Mouse (Mus musculus) stomach, embryonic 15.5 days (tissue): Measurements from ENCODE around the gene Vasp. TPM values are rescaled to one million over a fixed set of nuclear protein-coding genes. Genes with fewer than 3 reads are reported as not detected.

Experiments
- ATAC-seq: fragments of 200-750 bp; cut with Nextera tagmentation; 2 replicates; pipeline ENCODE4 v1.8.0; 2017; ENCODE audit warnings: low read depth, moderate number of reproducible peaks, moderate TSS enrichment; ENCODE audit not compliant: insufficient read depth, low FRiP score
- H3K27ac ChIP-seq: fragments of 300-500 bp; sonication (generic); 2 replicates; pipeline ENCODE4 v1.5.1; 2015; ENCODE audit warnings: mild to moderate bottlenecking, inconsistent platforms
- H3K27me3 ChIP-seq: fragments of 300-500 bp; sonication (generic); replicated peaks from 2 replicates; pipeline ENCODE4 v1.6.1; 2015; ENCODE audit warnings: inconsistent platforms
- H3K36me3 ChIP-seq: fragments of 300-500 bp; sonication (generic); 2 replicates; pipeline ENCODE4 v1.6.1; 2015; ENCODE audit warnings: inconsistent platforms
- H3K4me1 ChIP-seq: fragments of 300-500 bp; sonication (generic); 2 replicates; pipeline ENCODE4 v1.6.1; 2015; ENCODE audit warnings: inconsistent platforms
- H3K4me2 ChIP-seq: fragments of 300-500 bp; sonication (generic); 2 replicates; pipeline ENCODE4 v1.6.1; 2015; ENCODE audit warnings: mild to moderate bottlenecking, inconsistent platforms
- H3K4me3 ChIP-seq: fragments of 300-500 bp; sonication (generic); replicated peaks from 2 replicates; pipeline ENCODE4 v1.5.1; 2015; ENCODE audit warnings: inconsistent platforms
- H3K9ac ChIP-seq: fragments of 300-500 bp; sonication (generic); 2 replicates; pipeline ENCODE4 v1.6.1; 2015; ENCODE audit warnings: inconsistent platforms
- H3K9me3 ChIP-seq: fragments of 300-500 bp; sonication (generic); 2 replicates; pipeline ENCODE4 v1.6.1; 2016; ENCODE audit warnings: inconsistent platforms
- WGBS: fragments of 180-500 bp; shearing (Covaris S2); methylation state at CpG from one replicate; pipeline ENCODE4 v1.1.7; 2015; 5-methylcytosine and 5-hydroxymethylcytosine counted together
- polyA plus RNA-seq: library from polyadenylated mRNA; unstranded; fragments of >200 nt; fragmentation: Nextera tagmentation; extraction: Ambion mirVana; gene quantifications from 2 replicates; pipeline ENCODE4 v1.2.1, GENCODE M21; 2015

The Vasp gene
- polyA plus RNA-seq, 1 experiment from 2014 or later: 106 TPM

- no peaks in the 10 kb centered on the region for H3K27me3 ChIP-seq
- 66% methylated on average over 7 of the region's 7 CpGs for WGBS
- H3K4me3 ChIP-seq: no peak overlapping the region
- peaks cover 4% of the 10 kb centered on the region; the same call in 1 of the 2 replicates for H3K4me1 ChIP-seq
- no peaks in the 10 kb centered on the region for H3K9me3 ChIP-seq
- no peaks in the 10 kb centered on the region for H3K36me3 ChIP-seq
- no peak for ATAC-seq
- H3K4me2 ChIP-seq: no peak overlapping the region
- H3K9ac ChIP-seq: no peak overlapping the region
- H3K27ac ChIP-seq: no peak overlapping the region
Measured at GRCm38 (mm10) chr7:19214369-19214768, 57.2 kb downstream of the Vasp start.

GRCm38 (mm10) chr7:19213385-19213784, 58.2 kb downstream of the Vasp start:
- H3K9me3 ChIP-seq: no peaks in the 10 kb centered on the region
- no peak overlapping the region for H3K4me3 ChIP-seq
- H3K27me3 ChIP-seq: no peaks in the 10 kb centered on the region
- no peaks in the 10 kb centered on the region for H3K36me3 ChIP-seq
- H3K9ac ChIP-seq: no peak overlapping the region
- peaks cover 4% of the 10 kb centered on the region; the same call in 1 of the 2 replicates for H3K4me1 ChIP-seq
- no peak for ATAC-seq
- no peak overlapping the region for H3K4me2 ChIP-seq
- no peak overlapping the region for H3K27ac ChIP-seq
- WGBS: 62% methylated on average over 2 of the region's 2 CpGs

GRCm38 (mm10) chr7:19211996-19212755, 59.4 kb downstream of the Vasp start, which contains the start of gene Gpr4:
TSS of gene Gpr4 (plus strand) at chr7:19212538.
- H3K36me3 ChIP-seq: no peaks in the 10 kb centered on the region
- peak; percentile 54; the same call in 1 of the 2 replicates for ATAC-seq
- peak within 1 kb of the TSS; percentile 49 for H3K4me3 ChIP-seq
- no peaks in the 10 kb centered on the region for H3K9me3 ChIP-seq
- peaks cover 4% of the 10 kb centered on the region; the same call in 1 of the 2 replicates for H3K4me1 ChIP-seq
- H3K9ac ChIP-seq: no peak within 1 kb of the TSS
- peak within 1 kb of the TSS; percentile 90 for H3K4me2 ChIP-seq
- H3K27ac ChIP-seq: no peak within 1 kb of the TSS
- 2% methylated on average over 29 of the region's 30 CpGs for WGBS
- no peaks in the 10 kb centered on the region for H3K27me3 ChIP-seq

- Histone ChIP-seq H3K27ac (no peak overlapping the region), H3K27me3 (no peaks in the 10 kb centered on the region), H3K9me3 (no peaks in the 10 kb centered on the region), H3K9ac (no peak overlapping the region), H3K36me3 (no peaks in the 10 kb centered on the region), H3K4me3 (no peak overlapping the region), H3K4me1 (peaks cover 4% of the 10 kb centered on the region; the same call in 1 of the 2 replicates), H3K4me2 (no peak overlapping the region)
- no peak for ATAC-seq
- 67% methylated on average over 5 of the region's 5 CpGs for WGBS
Measured at GRCm38 (mm10) chr7:19211041-19211675, 60.5 kb downstream of the Vasp start.

GRCm38 (mm10) chr7:19210010-19210409, 61.6 kb downstream of the Vasp start:
- Histone ChIP-seq H3K4me2 (no peak overlapping the region), H3K9me3 (no peaks in the 10 kb centered on the region), H3K27me3 (no peaks in the 10 kb centered on the region), H3K4me1 (peaks cover 4% of the 10 kb centered on the region; the same call in 1 of the 2 replicates), H3K27ac (no peak overlapping the region), H3K9ac (no peak overlapping the region), H3K4me3 (no peak overlapping the region), H3K36me3 (0 out of 2 replicates have a peak, but pooled peaks cover 3% of the 10 kb centered on the region)
- 88% methylated on average over 5 of the region's 5 CpGs for WGBS
- ATAC-seq: no peak

GRCm38 (mm10) chr7:19209494-19209893, 62.1 kb downstream of the Vasp start:
- 0 out of 2 replicates have a peak, but pooled peaks cover 3% of the 10 kb centered on the region for H3K36me3 ChIP-seq
- no peak for ATAC-seq
- WGBS: 77% methylated on average over 4 of the region's 4 CpGs
- no peaks in the 10 kb centered on the region for H3K27me3 ChIP-seq
- H3K4me1 ChIP-seq: peaks cover 4% of the 10 kb centered on the region; the same call in 1 of the 2 replicates
- H3K4me2 ChIP-seq: no peak overlapping the region
- H3K9ac ChIP-seq: no peak overlapping the region
- no peak overlapping the region for H3K4me3 ChIP-seq
- no peaks in the 10 kb centered on the region for H3K9me3 ChIP-seq
- no peak overlapping the region for H3K27ac ChIP-seq

GRCm38 (mm10) chr7:19208944-19209472, 62.6 kb downstream of the Vasp start:
- Histone ChIP-seq H3K4me1 (peaks cover 4% of the 10 kb centered on the region; the same call in 1 of the 2 replicates), H3K4me2 (no peak overlapping the region), H3K27ac (no peak overlapping the region), H3K4me3 (no peak overlapping the region), H3K36me3 (0 out of 2 replicates have a peak, but pooled peaks cover 5% of the 10 kb centered on the region), H3K9ac (no peak overlapping the region), H3K9me3 (no peaks in the 10 kb centered on the region), H3K27me3 (no peaks in the 10 kb centered on the region)
- 46% methylated on average over 7 of the region's 7 CpGs for WGBS
- ATAC-seq: no peak

GRCm38 (mm10) chr7:19208201-19208910, 63.3 kb downstream of the Vasp start:
- Histone ChIP-seq H3K9ac (no peak overlapping the region), H3K4me3 (no peak overlapping the region), H3K27me3 (no peaks in the 10 kb centered on the region), H3K27ac (no peak overlapping the region), H3K36me3 (0 out of 2 replicates have a peak, but pooled peaks cover 8% of the 10 kb centered on the region), H3K4me1 (peaks cover 4% of the 10 kb centered on the region; the same call in 1 of the 2 replicates), H3K4me2 (no peak overlapping the region), H3K9me3 (no peaks in the 10 kb centered on the region)
- 82% methylated on average over 13 of the region's 13 CpGs for WGBS
- ATAC-seq: no peak

Other genes with a start within 250 kb of the Vasp start
- 30.2 and 32.7 TPM in 2 replicates for gene Foxa3, start 248.3 kb downstream of the Vasp start, polyA plus RNA-seq
- gene Sympk, start 247.4 kb downstream of the Vasp start, polyA plus RNA-seq: 28.1 and 32.3 TPM in 2 replicates
- gene Rsph6a, start 217.1 kb downstream of the Vasp start, polyA plus RNA-seq: not detected in 2 replicates
- 13.7 and 15.1 TPM in 2 replicates for gene Dmwd, start 195.6 kb downstream of the Vasp start, polyA plus RNA-seq
- 73.9 and 77.2 TPM in 2 replicates for gene Dmpk, start 188.0 kb downstream of the Vasp start, polyA plus RNA-seq
- gene Six5, start 177.2 kb downstream of the Vasp start, polyA plus RNA-seq: 10.8 and 12.1 TPM in 2 replicates
- 2.8 and 3.2 TPM in 2 replicates for gene Gm4969, start 153.4 kb downstream of the Vasp start, polyA plus RNA-seq
- gene Fbxo46, start 152.0 kb downstream of the Vasp start, polyA plus RNA-seq: 11.6 and 12.8 TPM in 2 replicates
- gene Qpctl, start 122.5 kb downstream of the Vasp start, polyA plus RNA-seq: 13.5 and 14.7 TPM in 2 replicates
- 131 and 141 TPM in 2 replicates for gene Snrpd2, start 122.1 kb downstream of the Vasp start, polyA plus RNA-seq
- 2.3 and 2.9 TPM in 2 replicates for gene Gipr, start 105.7 kb downstream of the Vasp start, polyA plus RNA-seq
- 10.6 and 10.7 TPM in 2 replicates for gene Eml2, start 95.4 kb downstream of the Vasp start, polyA plus RNA-seq
- 1.5 and 1.6 TPM in 2 replicates for gene Gpr4, start 59.3 kb downstream of the Vasp start, polyA plus RNA-seq
- 32.3 and 34.5 TPM in 2 replicates for gene Opa3, start 43.5 kb downstream of the Vasp start, polyA plus RNA-seq
- 0.21 and 0.33 TPM in 2 replicates for gene Ppm1n, start 8.2 kb upstream of the Vasp start, polyA plus RNA-seq
- 10.6 and 13.9 TPM in 2 replicates for gene Rtn2, start 10.8 kb upstream of the Vasp start, polyA plus RNA-seq
- 0.12 and 0.17 TPM in 2 replicates for gene Fosb, start 38.2 kb upstream of the Vasp start, polyA plus RNA-seq
- 63.7 and 66.5 TPM in 2 replicates for gene Ercc1, start 73.0 kb upstream of the Vasp start, polyA plus RNA-seq
- 24.9 and 26.1 TPM in 2 replicates for gene Cd3eap, start 87.7 kb upstream of the Vasp start, polyA plus RNA-seq
- gene Ppp1r13l, start 87.9 kb upstream of the Vasp start, polyA plus RNA-seq: 7.8 and 8.9 TPM in 2 replicates
- gene Ercc2, start 110.2 kb upstream of the Vasp start, polyA plus RNA-seq: 13.5 and 14.8 TPM in 2 replicates
- 9.7 and 10.4 TPM in 2 replicates for gene Klc3, start 132.3 kb upstream of the Vasp start, polyA plus RNA-seq
- gene Ckm, start 133.0 kb upstream of the Vasp start, polyA plus RNA-seq: 17.4 and 19.1 TPM in 2 replicates
- 7.8 and 7.9 TPM in 2 replicates for gene Mark4, start 187.0 kb upstream of the Vasp start, polyA plus RNA-seq
- gene Exoc3l2, start 191.5 kb upstream of the Vasp start, polyA plus RNA-seq: 0.94 and 1.3 TPM in 2 replicates
- 2.2 and 2.4 TPM in 2 replicates for gene Bloc1s3, start 236.6 kb upstream of the Vasp start, polyA plus RNA-seq
- gene Trappc6a, start 236.6 kb upstream of the Vasp start, polyA plus RNA-seq: 103 and 105 TPM in 2 replicates
- 0.30 and 0.83 TPM in 2 replicates for gene Nkpd1, start 246.0 kb upstream of the Vasp start, polyA plus RNA-seq